Mouse (Mus musculus) natural killer cell, adult 2 months (primary cell): ENCODE results near the gene Ifngr1.

ENCODE experiments used
- DNase-seq, 2 experiments: peaks; one replicate each; pipeline ENCODE4 v3.0.0; 2022; ENCODE audit warnings: low spot score in 2 of 2

The Ifngr1 gene

DNA sequence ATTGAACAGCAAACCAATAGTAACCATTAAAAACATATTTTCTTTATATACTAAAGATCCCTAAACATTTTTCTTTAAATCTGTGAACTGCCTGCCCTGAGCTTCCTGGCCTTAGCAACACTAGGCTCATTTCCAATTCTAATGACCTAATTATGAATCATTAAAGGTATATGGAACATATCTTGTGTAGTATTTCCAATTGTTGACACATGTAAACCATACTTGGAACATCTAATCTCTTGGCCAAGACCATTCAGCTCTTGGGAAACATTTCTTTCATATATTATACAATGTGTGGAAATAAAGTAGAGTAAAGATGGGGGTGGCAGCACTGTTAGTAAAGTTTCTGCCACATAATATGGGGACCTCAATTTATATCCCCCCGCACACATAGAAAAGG, 47.9 kb downstream of the Ifngr1 start:
- DNase-seq = no peak

- DNase-seq = no peak
These were observed 53.4 kb downstream of the Ifngr1 start for GRCm38 (mm10) chr10:19645119-19645518.

DNA sequence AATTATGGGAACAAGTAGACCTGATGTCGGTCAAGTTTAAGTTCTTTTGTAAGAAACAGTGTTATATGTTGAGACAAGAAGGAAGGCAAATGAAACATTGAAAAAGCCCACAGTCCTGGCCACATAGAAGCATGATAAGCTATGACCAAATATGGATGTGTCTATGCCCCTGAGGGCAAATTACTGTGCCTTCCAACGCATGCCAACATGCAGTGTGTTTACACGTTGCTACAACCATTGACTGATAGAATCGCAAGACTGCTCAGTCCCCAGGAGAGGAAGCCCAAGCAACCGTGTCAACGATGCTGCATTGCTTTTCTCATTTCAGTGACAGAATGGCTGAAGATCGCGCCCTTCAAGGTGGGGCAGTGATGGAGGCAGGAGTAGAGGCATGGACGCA, 65.7 kb downstream of the Ifngr1 start:
- peak in 1 of 2 experiments; percentile 61 for DNase-seq
